In the genomic region with DNA sequence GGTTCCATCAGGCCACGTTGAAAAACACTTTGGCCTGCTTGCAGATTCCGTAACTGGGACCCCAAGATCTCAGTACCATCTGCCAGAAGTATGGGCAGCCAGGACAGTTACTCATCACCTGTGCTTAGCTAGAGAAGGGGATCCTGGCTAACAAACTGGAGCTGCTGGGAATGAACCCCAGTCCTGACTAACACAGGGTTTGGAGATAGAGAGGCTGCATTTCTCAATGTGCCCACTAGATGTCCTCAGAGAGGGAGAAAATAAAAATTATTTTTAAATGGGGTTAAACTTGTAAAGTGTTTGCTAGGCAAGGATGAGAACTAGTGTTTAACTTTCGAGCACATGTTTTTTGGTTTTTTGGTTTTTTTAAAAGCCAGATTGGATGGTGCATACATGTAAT, we compare ENCODE assay signal across 10 mouse cellular contexts. TPM values are rescaled to one million over a fixed set of nuclear protein-coding genes. Genes with fewer than 3 reads are reported as not detected.
A peak's percentile ranks its signal among the peaks of the same experiment; 100 is the strongest.
DNase-seq lines count a peak whose midpoint lies in the region; ATAC-seq and TF ChIP-seq lines count a peak whose summit lies in the region.
"Had no signal": no experiment of that assay in that cellular context is flagged by ENCODE, and none has a peak within 500 bp of the region (broad histone marks: within the 10 kb centered on the region; RNA-seq: fewer than 3 reads in every experiment).

No protein-coding gene starts in this region.

- H3K4me3 ChIP-seq in heart, postnatal 0 days (ENCODE audit: low read depth, low read length): no peak overlapping the region
- H3K4me3 ChIP-seq in forebrain, postnatal 0 days (ENCODE audit: low read depth, low read length): no peak overlapping the region
- no peak overlapping the region for H3K4me3 ChIP-seq in midbrain, embryonic 16.5 days (ENCODE audit: low read depth, low read length)
- H3K4me3 ChIP-seq: embryonic facial prominence, embryonic 13.5 days; limb, embryonic 15.5 days had no signal

- H3K9ac ChIP-seq in heart, postnatal 0 days (replicated peaks; ENCODE audit: low read depth, low read length): no peak overlapping the region
- no peak overlapping the region for H3K9ac ChIP-seq in forebrain, postnatal 0 days
- no peak overlapping the region for H3K9ac ChIP-seq in midbrain, embryonic 16.5 days (ENCODE audit: low read depth, low read length)
- H3K9ac ChIP-seq: embryonic facial prominence, embryonic 13.5 days; limb, embryonic 15.5 days had no signal

- H3K27me3 ChIP-seq in heart, postnatal 0 days (ENCODE audit: control insufficient read depth, insufficient read depth, low read length): no peaks in the 10 kb centered on the region
- H3K27me3 ChIP-seq in forebrain, postnatal 0 days (ENCODE audit: insufficient read depth, low read length): no peaks in the 10 kb centered on the region
- no peaks in the 10 kb centered on the region for H3K27me3 ChIP-seq in midbrain, embryonic 16.5 days (ENCODE audit: control insufficient read depth, insufficient read depth, low read depth, low read length)
- H3K27me3 ChIP-seq: embryonic facial prominence, embryonic 13.5 days; limb, embryonic 15.5 days had no signal

- no peaks in the 10 kb centered on the region for H3K9me3 ChIP-seq in heart, postnatal 0 days (replicated peaks; ENCODE audit: control insufficient read depth, low read length)
- no peaks in the 10 kb centered on the region for H3K9me3 ChIP-seq in forebrain, postnatal 0 days (ENCODE audit: low read length)
- no peaks in the 10 kb centered on the region for H3K9me3 ChIP-seq in midbrain, embryonic 16.5 days (replicated peaks; ENCODE audit: control insufficient read depth, low read length, poor library complexity, severe bottlenecking)
- H3K9me3 ChIP-seq: embryonic facial prominence, embryonic 13.5 days; limb, embryonic 15.5 days had no signal

- no peak for ATAC-seq in heart, postnatal 0 days (ENCODE audit: insufficient read depth, low read depth)
- ATAC-seq in forebrain, postnatal 0 days: peak; percentile 60; the same call in 1 of the 2 replicates
- 0 out of 2 replicates have a peak, but pooled peaks have one; percentile 42 for ATAC-seq in midbrain, embryonic 16.5 days

- no peak overlapping the region for H3K27ac ChIP-seq in heart, postnatal 0 days (ENCODE audit: low read depth)
- no peak overlapping the region for H3K27ac ChIP-seq in forebrain, postnatal 0 days (ENCODE audit: low read depth, low read length)
- no peak overlapping the region for H3K27ac ChIP-seq in midbrain, embryonic 16.5 days (ENCODE audit: low read length)
- H3K27ac ChIP-seq: embryonic facial prominence, embryonic 13.5 days; limb, embryonic 15.5 days had no signal

- H3K4me2 ChIP-seq in heart, postnatal 0 days (ENCODE audit: low read depth, low read length): no peak overlapping the region
- no peak overlapping the region for H3K4me2 ChIP-seq in forebrain, postnatal 0 days (ENCODE audit: low read depth)
- no peak overlapping the region for H3K4me2 ChIP-seq in midbrain, embryonic 16.5 days (ENCODE audit: low read length)
- H3K4me2 ChIP-seq: embryonic facial prominence, embryonic 13.5 days; limb, embryonic 15.5 days had no signal

- no peaks in the 10 kb centered on the region for H3K4me1 ChIP-seq in heart, postnatal 0 days (ENCODE audit: control insufficient read depth, insufficient read depth)
- H3K4me1 ChIP-seq in forebrain, postnatal 0 days (ENCODE audit: insufficient read depth): no peaks in the 10 kb centered on the region
- no peaks in the 10 kb centered on the region for H3K4me1 ChIP-seq in midbrain, embryonic 16.5 days (ENCODE audit: control insufficient read depth, insufficient read depth, low read length)
- H3K4me1 ChIP-seq: embryonic facial prominence, embryonic 13.5 days; limb, embryonic 15.5 days had no signal

- intact Hi-C loops in heart, postnatal 25 days (cut with DNase I): loop anchor here (2.0 kb wide), 1 partner anchor 29 kb away; the partner anchor contains the start of gene Slc35d2

- peaks cover 15% of the 10 kb centered on the region; the same call in 1 of the 2 replicates for H3K36me3 ChIP-seq in heart, postnatal 0 days (replicated peaks; ENCODE audit: control insufficient read depth, insufficient read depth, low read length)
- no peaks in the 10 kb centered on the region for H3K36me3 ChIP-seq in forebrain, postnatal 0 days (ENCODE audit: insufficient read depth)
- no peaks in the 10 kb centered on the region for H3K36me3 ChIP-seq in midbrain, embryonic 16.5 days (ENCODE audit: control insufficient read depth, insufficient read depth, low read length)
- H3K36me3 ChIP-seq: embryonic facial prominence, embryonic 13.5 days; limb, embryonic 15.5 days had no signal

- TF ChIP-seq EP300 in heart, postnatal 0 days (IDR thresholded peaks at IDR 0.05; ENCODE audit: low read depth): no peak

- TF ChIP-seq CTCF in heart, postnatal 0 days (IDR thresholded peaks at IDR 0.05; ENCODE audit: low read depth): peak; percentile 65
- peak; percentile 77 for TF ChIP-seq CTCF in forebrain, postnatal 0 days (IDR thresholded peaks at IDR 0.05; ENCODE audit: low read depth)

- peak; percentile 21 for DNase-seq in heart, postnatal 0 days (ENCODE audit: low spot score)
- DNase-seq in heart, postnatal 25 days (ENCODE audit: low spot score): no peak
- DNase-seq in B cell, adult 2 months: peak; percentile 58 to 62
- peak; percentile 62 for DNase-seq in MN1 (ENCODE audit: low spot score)
- peak; percentile 78 for DNase-seq in forebrain, postnatal 0 days
- DNase-seq in kidney, postnatal 4 days: peak; percentile 39 to 46
- DNase-seq in ovary, adult 18-20 months (ENCODE audit: low spot score): no peak

- 62% methylated on average over 3 of the region's 3 CpGs for WGBS in heart, postnatal 0 days
- 69% methylated on average over 3 of the region's 3 CpGs for WGBS in forebrain, postnatal 0 days
- WGBS in midbrain, embryonic 16.5 days: 73% methylated on average over 3 of the region's 3 CpGs

RNA-seq across cellular contexts. Expression of gene Hsd17b3, which starts 11.2 kb away (rescaled TPM):
- not detected in 2 replicates for total RNA-seq in heart, postnatal 0 days (2014; rRNA removed; ENCODE audit: low replicate concordance)
- polyA plus RNA-seq in heart, postnatal 0 days (2015; fragmentation: Nextera tagmentation; extraction: Ambion mirVana): not detected in 2 replicates
- total RNA-seq in heart, postnatal 25 days (2021): not detected
- total RNA-seq in forebrain, postnatal 0 days (2014; rRNA removed): not detected in 2 replicates
- 0.18 TPM in 1 of 2 replicates, not detected in the other for polyA plus RNA-seq in forebrain, postnatal 0 days (2015; fragmentation: Nextera tagmentation; extraction: Ambion mirVana)
- not detected in 2 replicates for polyA plus RNA-seq in midbrain, embryonic 16.5 days (2015; fragmentation: Nextera tagmentation; extraction: Ambion mirVana)
- polyA plus RNA-seq: embryonic facial prominence, embryonic 13.5 days; limb, embryonic 15.5 days had no signal

RNA-seq across cellular contexts. Expression of gene Slc35d2, which starts 29.0 kb away (rescaled TPM):
- total RNA-seq in heart, postnatal 0 days (2014; rRNA removed; ENCODE audit: low replicate concordance): 2.0 and 3.7 TPM in 2 replicates
- 3.5 and 5.3 TPM in 2 replicates for polyA plus RNA-seq in heart, postnatal 0 days (2015; fragmentation: Nextera tagmentation; extraction: Ambion mirVana)
- 1 to 10 TPM; 1.5 to 1.6 TPM for total RNA-seq in heart, postnatal 25 days (2021)
- 1.4 and 2.6 TPM in 2 replicates for total RNA-seq in forebrain, postnatal 0 days (2014; rRNA removed)
- 1.0 and 1.5 TPM in 2 replicates for polyA plus RNA-seq in forebrain, postnatal 0 days (2015; fragmentation: Nextera tagmentation; extraction: Ambion mirVana)
- polyA plus RNA-seq in midbrain, embryonic 16.5 days (2015; fragmentation: Nextera tagmentation; extraction: Ambion mirVana): 0.99 and 2.1 TPM in 2 replicates

RNA-seq across cellular contexts. Expression of gene Zfp367, which starts 52.8 kb away (rescaled TPM):
- total RNA-seq in heart, postnatal 0 days (2014; rRNA removed; ENCODE audit: low replicate concordance): 35.0 and 35.6 TPM in 2 replicates
- 22.7 and 23.8 TPM in 2 replicates for polyA plus RNA-seq in heart, postnatal 0 days (2015; fragmentation: Nextera tagmentation; extraction: Ambion mirVana)
- 10 to 100 TPM; 21.5 to 22.6 TPM for total RNA-seq in heart, postnatal 25 days (2021)
- total RNA-seq in forebrain, postnatal 0 days (2014; rRNA removed): 6.3 and 9.1 TPM in 2 replicates
- polyA plus RNA-seq in forebrain, postnatal 0 days (2015; fragmentation: Nextera tagmentation; extraction: Ambion mirVana): 3.1 and 4.1 TPM in 2 replicates
- polyA plus RNA-seq in midbrain, embryonic 16.5 days (2015; fragmentation: Nextera tagmentation; extraction: Ambion mirVana): 3.8 and 4.6 TPM in 2 replicates

Comparison
In these comparisons a context has a peak if more than half of its experiments do, and no peak if none do; other contexts are left out.
1. DNase-seq: peak in heart, postnatal 0 days (single experiment), B cell, adult 2 months (2 of 2), MN1 (single experiment), forebrain, postnatal 0 days (single experiment) and kidney, postnatal 4 days (2 of 2); none in heart, postnatal 25 days (single experiment) and ovary, adult 18-20 months (single experiment).